Comparison of ENCODE assay signal across 12 mouse cellular contexts in the genomic region with DNA sequence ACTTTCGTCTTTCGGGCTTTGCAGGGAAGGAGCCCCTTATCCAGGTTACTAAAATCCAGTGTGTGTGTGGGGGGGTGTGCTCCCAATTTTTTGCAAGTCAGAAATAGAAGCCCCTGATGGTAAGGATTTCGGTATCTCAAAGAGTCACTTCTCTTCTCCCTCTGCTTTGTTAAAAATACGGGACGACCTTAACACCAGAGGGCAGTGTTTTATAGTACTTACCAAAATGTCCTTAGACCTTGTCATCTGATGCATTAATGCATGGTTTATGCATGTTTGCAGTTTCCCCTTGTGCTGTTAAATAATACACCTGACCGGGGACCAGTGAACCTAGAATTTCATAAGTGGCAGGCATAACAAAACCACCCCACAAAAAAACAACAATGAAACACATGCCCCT. TPM values are rescaled to one million over a fixed set of nuclear protein-coding genes. Genes with fewer than 3 reads are reported as not detected.
A peak's percentile ranks its signal among the peaks of the same experiment; 100 is the strongest.
DNase-seq lines count a peak whose midpoint lies in the region; ATAC-seq lines count a peak whose summit lies in the region.
"Had no signal": no experiment of that assay in that cellular context is flagged by ENCODE, and none has a peak within 500 bp of the region (broad histone marks: within the 10 kb centered on the region; RNA-seq: fewer than 3 reads in every experiment).

No protein-coding gene starts in this region.

- no peak overlapping the region for H3K9ac ChIP-seq in kidney, embryonic 15.5 days
- H3K9ac ChIP-seq in liver, embryonic 11.5 days (ENCODE audit: low read depth, low read length), result no peak overlapping the region
- H3K9ac ChIP-seq: intestine, embryonic 15.5 days had no signal

- ATAC-seq in kidney, embryonic 15.5 days (replicated peaks; ENCODE audit: low FRiP score), result no peak
- ATAC-seq in liver, embryonic 11.5 days (replicated peaks; ENCODE audit: low FRiP score), result no peak
- ATAC-seq: intestine, embryonic 15.5 days had no signal

- H3K4me3 ChIP-seq in kidney, embryonic 15.5 days (replicated peaks), result no peak overlapping the region
- H3K4me3 ChIP-seq in liver, embryonic 11.5 days (ENCODE audit: low read depth, low read length), result no peak overlapping the region
- H3K4me3 ChIP-seq: erythroblast, embryonic 14.5 days; intestine, embryonic 15.5 days had no signal

- DNase-seq in adrenal gland, postnatal 10 days, result peak; percentile 11
- no peak for DNase-seq in adrenal gland, postnatal 25 days
- DNase-seq in kidney, adult 18-20 months, result peak; percentile 5
- DNase-seq in 3T3-L1 (ENCODE audit: low read depth, low spot score), result peak; percentile 49
- DNase-seq in forelimb bud, embryonic 11.5 days (ENCODE audit: low read depth, low spot score), result peak; percentile 40
- no peak for DNase-seq in thymus, postnatal 14 days
- no peak for DNase-seq in liver, embryonic 11.5 days (ENCODE audit: low spot score)
- DNase-seq: B cell, adult 2 months had no signal

- peaks cover 4% of the 10 kb centered on the region; the same call in 1 of the 2 replicates for H3K27me3 ChIP-seq in kidney, embryonic 15.5 days
- no peaks in the 10 kb centered on the region for H3K27me3 ChIP-seq in liver, embryonic 11.5 days (replicated peaks; ENCODE audit: control insufficient read depth, insufficient read depth, low read length)
- H3K27me3 ChIP-seq: intestine, embryonic 15.5 days had no signal

- H3K27ac ChIP-seq in kidney, embryonic 15.5 days, result no peak overlapping the region
- H3K27ac ChIP-seq in liver, embryonic 11.5 days (ENCODE audit: low read depth, low read length), result no peak overlapping the region
- H3K27ac ChIP-seq: intestine, embryonic 15.5 days; macrophage had no signal

- WGBS in kidney, embryonic 15.5 days, result 43% methylated on average over 6 of the region's 6 CpGs
- WGBS in liver, embryonic 11.5 days, result 42% methylated on average over 6 of the region's 6 CpGs

- no peaks in the 10 kb centered on the region for H3K9me3 ChIP-seq in kidney, embryonic 15.5 days (replicated peaks)
- no peaks in the 10 kb centered on the region for H3K9me3 ChIP-seq in liver, embryonic 11.5 days (ENCODE audit: control insufficient read depth, low read length)
- H3K9me3 ChIP-seq: intestine, embryonic 15.5 days had no signal

- no peaks in the 10 kb centered on the region for H3K36me3 ChIP-seq in kidney, embryonic 15.5 days
- H3K36me3 ChIP-seq in liver, embryonic 11.5 days (ENCODE audit: control insufficient read depth, insufficient read depth, low read length), result no peaks in the 10 kb centered on the region
- H3K36me3 ChIP-seq: intestine, embryonic 15.5 days had no signal

- H3K4me2 ChIP-seq in kidney, embryonic 15.5 days, result no peak overlapping the region
- no peak overlapping the region for H3K4me2 ChIP-seq in liver, embryonic 11.5 days
- H3K4me2 ChIP-seq: intestine, embryonic 15.5 days had no signal

- no peaks in the 10 kb centered on the region for H3K4me1 ChIP-seq in kidney, embryonic 15.5 days
- H3K4me1 ChIP-seq in liver, embryonic 11.5 days (replicated peaks; ENCODE audit: control insufficient read depth, insufficient read depth, low read length), result no peaks in the 10 kb centered on the region
- H3K4me1 ChIP-seq: intestine, embryonic 15.5 days had no signal

RNA-seq across cellular contexts. Expression of gene Lsm14a, which starts 45.8 kb away (rescaled TPM):
- total RNA-seq in adrenal gland, postnatal 10 days (2021), result 100 to 1,000 TPM; 108 to 110 TPM
- 116 and 140 TPM in 2 replicates for total RNA-seq in adrenal gland, postnatal 25 days (2021)
- polyA plus RNA-seq in kidney, embryonic 15.5 days (2015; fragmentation: Nextera tagmentation; extraction: Ambion mirVana), result 90.0 and 93.8 TPM in 2 replicates
- polyA plus RNA-seq in liver, embryonic 11.5 days (2014; fragmentation: Nextera tagmentation; extraction: Ambion mirVana), result 44.3 TPM in 2 replicates

Comparison
In these comparisons a context has a peak if more than half of its experiments do, and no peak if none do; other contexts are left out.
1. DNase-seq: peak in adrenal gland, postnatal 10 days (single experiment), kidney, adult 18-20 months (single experiment), 3T3-L1 (single experiment) and forelimb bud, embryonic 11.5 days (single experiment); none in adrenal gland, postnatal 25 days (single experiment), thymus, postnatal 14 days (single experiment) and liver, embryonic 11.5 days (single experiment).